Mouse (Mus musculus): ENCODE data around the gene Usp22. TPM values are rescaled to one million over a fixed set of nuclear protein-coding genes. Genes with fewer than 3 reads are reported as not detected.
A peak's percentile ranks its signal among the peaks of the same experiment; 100 is the strongest.
"Not testable (repeated sequence)": the region's sequence is repeated elsewhere in the genome, so short reads cannot be mapped to it uniquely, and the experiment has no call there.

The Usp22 gene
- total RNA-seq, 2 experiments from 2014 or later: 37.6 to 38.9 TPM

DNA sequence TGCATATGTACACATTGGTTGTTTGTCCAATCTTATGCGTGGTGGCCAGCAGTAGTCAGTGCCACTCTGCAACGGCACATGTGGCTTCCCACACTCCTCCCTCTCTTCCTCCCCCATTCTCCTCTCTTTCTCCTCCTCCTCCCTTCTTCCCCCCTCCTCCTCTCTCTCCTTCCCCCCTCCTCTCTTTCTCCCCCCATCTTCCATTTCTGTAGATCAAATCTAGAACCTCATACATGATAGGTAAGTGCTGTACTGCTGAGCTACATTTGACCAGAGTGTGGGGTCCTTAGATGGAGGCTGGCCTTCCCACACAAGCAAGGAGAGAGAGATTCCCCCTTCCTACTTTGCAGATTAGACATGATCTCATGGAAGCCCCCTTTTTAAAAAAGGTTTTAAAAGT lies 17.9 kb upstream of the Usp22 start:
- intact Hi-C loops (cut with DNase I): loop anchor here (2.0 to 10.0 kb wide), 5 partner anchors 40 to 310 kb away; no protein-coding TSS in a partner anchor
- no peak for DNase-seq

DNA sequence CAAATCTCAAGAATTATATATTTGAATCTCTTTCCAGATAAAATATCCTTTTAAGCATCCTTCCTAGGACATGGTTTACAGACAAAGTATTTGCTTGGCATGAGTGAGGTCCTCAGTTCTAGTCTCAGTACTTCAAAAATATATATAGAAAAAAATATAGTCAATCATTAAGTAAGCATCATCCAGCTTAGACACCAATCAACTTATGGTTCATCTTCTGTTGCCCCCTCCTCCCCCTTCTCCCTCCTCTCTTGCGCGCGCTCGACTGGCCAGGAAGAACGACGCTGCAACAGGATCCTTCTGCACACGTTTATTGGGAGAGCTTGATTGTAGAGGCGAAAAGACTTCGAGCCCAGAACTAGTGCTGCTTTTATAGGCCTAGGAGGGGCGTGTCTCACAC lies 17.3 kb upstream of the Usp22 start:
- not testable (repeated sequence) for DNase-seq
- intact Hi-C loops (cut with DNase I): loop anchor here (2.0 to 10.0 kb wide), 5 partner anchors 40 to 310 kb away; no protein-coding TSS in a partner anchor

DNA sequence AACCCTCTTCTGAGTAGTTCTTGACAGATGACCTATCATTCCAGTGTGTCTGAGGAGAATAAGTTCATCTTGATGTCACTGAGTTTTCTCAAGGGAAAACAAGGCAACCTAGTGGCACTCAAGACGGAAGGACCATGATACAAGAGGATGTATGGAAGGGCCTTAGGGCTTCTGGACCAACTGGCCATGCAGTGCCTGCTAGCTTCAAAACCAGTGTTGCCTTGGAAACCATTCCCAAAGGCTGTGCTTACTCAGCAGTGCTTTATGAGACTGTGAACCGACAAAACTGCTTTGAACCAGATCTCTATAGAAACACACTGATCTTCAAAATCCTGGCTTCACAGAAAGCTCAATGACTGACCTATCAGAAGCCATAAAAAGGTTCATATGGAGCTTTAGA lies 15.9 kb upstream of the Usp22 start:
- intact Hi-C loops (cut with DNase I): loop anchor here (5.0 to 10.0 kb wide), 3 partner anchors 42 to 312 kb away; no protein-coding TSS in a partner anchor
- no peak for DNase-seq

DNA sequence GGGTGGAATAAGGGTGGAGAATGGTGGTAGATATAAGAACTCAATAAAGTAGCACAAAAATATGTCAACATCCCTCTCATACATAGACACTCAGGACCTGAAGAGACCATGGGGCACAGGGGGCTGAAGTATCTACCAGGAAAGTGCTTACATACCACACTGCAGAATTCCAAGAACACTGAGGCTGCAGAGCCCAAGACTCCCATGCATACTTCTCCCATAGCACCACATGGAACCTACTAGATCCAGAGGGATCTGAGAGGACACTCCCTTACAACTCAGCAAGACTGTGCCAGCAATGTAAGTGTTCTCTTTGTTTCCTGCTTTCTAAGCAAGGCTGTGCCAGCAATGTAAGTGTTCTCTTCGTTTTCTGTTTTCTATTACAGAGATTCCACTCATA lies 9.0 kb upstream of the Usp22 start:
- intact Hi-C loops (cut with DNase I): no loop called here

DNA sequence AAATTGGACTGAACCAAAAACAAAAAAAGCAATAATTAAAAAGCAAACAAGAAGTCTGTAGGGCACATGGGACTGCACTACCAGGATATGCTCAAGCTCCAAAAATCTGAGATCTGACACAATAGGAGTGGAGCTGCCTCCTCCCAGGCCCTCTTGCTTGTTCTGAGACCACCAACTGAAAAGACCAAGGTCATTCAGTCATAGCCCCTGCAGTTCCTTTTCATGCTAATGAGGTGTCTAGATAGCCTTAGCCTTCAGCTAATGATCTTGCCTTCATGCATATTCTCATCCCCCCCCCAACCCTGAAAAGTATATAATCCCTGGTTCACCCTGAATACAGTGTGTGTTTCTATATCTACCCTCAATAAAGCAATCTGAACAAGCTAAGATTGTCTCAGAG lies 6.8 kb upstream of the Usp22 start:
- no peak for DNase-seq
- intact Hi-C loops (cut with DNase I): no loop called here

More for the DNA sequence above, 9.0 kb upstream of the Usp22 start:
- DNase-seq: no peak

DNA sequence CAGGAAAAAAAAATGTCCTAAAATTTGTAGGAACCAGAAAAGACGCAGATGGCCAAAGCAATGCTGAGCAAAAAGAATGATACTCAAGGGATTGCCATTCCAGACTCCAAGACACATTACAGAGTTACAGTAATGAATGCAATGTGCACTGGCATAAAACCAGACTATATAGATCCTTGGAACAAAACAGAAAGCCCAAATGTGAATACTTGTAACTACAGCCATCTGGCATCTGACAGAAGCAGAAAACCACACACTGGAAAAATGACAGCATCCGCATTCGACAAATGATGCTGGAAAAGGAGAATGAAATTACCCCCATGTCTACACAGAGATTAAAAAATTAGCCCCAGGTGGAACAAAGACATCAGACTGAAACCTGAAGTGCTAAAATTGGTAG lies 5.5 kb upstream of the Usp22 start:
- intact Hi-C loops (cut with DNase I): no loop called here
- DNase-seq: no peak

DNA sequence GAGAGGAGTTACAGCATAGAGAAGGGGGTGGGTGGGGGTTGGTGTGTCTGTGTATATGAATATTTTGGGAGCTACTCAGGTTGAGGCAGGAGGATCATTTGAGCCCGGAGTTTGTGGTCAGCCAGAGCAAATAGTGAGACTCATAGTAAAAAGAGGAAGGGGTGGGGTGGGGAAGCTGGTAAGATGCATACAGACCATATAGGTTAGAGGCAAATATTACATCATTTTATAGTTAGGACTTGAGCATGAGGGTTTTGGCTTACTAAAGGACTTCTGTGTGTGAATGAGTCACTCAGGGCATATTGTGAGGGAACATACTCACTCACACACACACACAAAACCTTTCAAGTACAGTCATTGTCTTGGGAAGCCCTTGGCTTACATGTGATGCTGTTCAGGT lies 1.5 kb upstream of the Usp22 start:
- DNase-seq: no peak
- intact Hi-C loops (cut with DNase I): no loop called here

DNA sequence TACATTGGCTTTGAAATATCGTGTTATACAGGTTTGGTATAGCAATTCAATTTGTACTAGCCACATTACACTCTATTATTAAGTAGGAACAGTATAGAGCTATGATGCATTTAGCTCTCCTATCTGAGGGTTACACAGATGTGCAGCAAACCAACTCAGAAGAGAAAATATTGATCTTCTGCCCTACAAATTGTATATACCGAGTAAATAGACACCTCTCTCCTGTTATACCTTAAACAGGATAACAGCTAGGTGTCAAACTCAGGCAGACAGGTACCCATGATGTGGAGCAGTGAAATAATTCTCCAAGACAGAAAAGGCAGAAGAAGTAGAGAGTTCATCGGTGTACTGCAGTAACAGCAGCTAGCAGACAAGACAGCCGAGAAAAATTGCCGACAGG lies 923 bp upstream of the Usp22 start:
- no peak for DNase-seq
- intact Hi-C loops (cut with DNase I): no loop called here

DNA sequence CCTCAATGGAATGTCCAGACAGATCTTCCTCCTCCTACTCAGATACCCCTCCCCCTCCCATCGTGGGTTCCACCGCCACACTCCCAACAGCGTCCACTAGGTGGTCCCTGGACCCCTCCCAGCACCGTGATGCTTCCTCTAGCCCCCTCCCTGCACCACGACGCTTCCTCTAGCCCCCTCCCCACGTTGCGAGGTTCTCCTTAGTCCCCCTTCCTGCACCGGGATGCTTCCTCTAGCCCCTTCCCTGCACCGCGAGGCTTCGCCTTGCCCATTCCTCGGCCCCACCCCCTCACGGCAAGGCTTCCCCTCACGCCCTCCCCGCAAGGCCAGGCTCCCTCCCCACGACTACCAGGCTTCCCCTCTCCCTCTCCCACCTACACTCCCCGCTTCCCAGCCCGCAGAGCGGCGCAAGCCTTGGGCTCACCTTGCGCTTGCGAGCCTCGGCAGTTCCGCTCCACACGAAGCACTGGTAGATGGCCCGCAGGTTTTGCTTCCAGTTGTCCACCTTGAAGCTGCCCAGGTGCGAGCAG lies 499 bp downstream of the Usp22 start:
- peak; percentile 60 to 67 for DNase-seq
- intact Hi-C loops (cut with DNase I): no loop called here

DNA sequence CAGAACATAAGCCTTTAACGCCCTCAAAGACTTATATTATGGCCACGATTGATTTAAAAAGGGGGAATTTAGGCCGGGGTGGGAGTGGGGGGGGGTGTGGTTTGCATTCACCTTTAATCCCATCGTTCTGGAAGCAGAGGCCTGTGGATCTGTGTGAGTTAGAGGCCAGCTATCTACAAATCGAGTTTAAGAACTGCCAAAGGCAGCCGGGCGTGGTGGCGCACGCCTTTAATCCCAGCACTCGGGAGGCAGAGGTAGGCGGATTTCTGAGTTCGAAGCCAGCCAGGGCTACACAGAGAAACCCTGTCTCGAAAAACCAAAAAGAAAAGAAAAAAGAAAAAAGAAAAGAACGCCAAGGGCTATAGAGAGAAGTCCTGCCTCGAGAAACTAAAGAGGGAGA lies 1.4 kb downstream of the Usp22 start:
- DNase-seq; intact Hi-C loops (cut with DNase I): not testable (repeated sequence)

DNA sequence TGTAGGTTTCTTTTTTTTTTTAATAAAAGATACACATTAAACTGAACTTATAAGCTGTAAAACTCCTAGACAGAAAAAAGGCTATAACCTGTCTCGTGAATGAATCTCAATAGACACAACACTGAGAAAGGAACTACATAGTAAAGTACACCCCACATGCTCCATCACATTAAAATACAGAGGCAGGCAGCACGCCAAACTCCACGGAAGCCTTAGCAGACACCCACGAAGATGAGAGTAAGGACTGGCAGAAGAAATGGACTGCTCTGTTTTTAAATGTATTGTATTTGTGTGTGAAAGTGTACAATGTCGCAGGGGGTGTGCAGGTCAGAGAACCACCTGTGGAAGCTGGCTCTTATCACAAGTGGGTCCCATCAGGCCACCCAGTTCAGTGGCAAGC lies 4.7 kb downstream of the Usp22 start:
- intact Hi-C loops (cut with DNase I): no loop called here

DNA sequence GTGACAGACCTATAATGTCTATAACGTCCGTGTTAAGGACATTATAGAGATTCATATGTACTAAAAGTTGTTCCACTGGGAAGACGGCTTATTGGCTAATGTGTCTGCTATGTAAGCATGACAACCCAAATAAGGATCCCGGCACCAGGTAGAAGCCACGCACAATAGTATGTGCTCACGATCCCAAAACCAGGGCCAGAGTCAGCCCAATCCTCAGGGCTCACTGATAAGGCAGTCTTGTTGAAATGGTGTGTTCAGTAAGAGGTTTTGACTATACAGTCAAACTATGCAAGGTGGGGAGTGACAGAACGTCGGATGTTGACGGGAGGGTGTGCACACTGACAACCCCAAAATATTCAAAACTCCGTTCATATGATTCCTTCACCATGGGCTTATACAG lies 10.0 kb downstream of the Usp22 start:
- intact Hi-C loops (cut with DNase I): no loop called here
- no peak for DNase-seq

More for the DNA sequence above, 4.7 kb downstream of the Usp22 start:
- no peak for DNase-seq

DNA sequence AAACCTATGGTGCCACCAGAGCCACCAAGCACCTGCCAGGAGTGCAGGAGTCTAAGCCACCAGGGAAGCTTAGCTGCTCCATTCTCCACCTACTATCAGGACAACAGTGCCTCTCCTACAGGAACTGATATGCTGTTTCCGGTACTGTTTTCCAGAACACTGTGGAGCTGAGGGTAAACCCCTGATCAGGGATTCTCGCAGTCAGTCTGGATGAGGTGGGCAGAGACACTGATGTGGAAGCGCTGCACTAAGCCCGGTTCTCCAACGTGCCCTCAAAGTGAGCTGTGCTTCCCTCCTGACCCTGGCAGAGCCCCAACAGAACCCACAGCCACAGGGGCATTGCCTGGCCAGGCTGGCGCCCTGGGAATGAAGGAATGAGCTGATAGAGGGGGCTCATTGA lies 10.5 kb downstream of the Usp22 start:
- intact Hi-C loops (cut with DNase I): no loop called here
- DNase-seq: no peak

DNA sequence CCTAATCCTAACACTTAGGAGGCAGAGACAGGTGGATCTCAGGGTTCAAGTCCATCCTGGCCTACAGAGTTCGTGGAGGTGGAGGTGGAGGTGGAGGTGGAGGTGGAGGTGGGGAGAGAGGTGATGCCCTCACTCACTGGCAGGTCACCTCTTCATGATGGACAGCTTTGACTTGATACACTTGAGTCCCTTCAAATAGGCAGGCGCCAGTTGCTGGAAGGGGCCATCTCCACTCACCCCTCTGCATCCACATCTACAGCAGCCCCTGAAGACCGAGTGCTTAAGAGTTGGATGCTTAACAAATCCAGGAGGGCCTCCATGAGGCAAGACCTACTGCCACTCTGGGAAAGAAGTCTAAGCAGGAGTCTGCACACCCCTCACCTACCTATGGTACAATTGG lies 11.5 kb downstream of the Usp22 start:
- intact Hi-C loops (cut with DNase I): no loop called here
- no peak for DNase-seq

DNA sequence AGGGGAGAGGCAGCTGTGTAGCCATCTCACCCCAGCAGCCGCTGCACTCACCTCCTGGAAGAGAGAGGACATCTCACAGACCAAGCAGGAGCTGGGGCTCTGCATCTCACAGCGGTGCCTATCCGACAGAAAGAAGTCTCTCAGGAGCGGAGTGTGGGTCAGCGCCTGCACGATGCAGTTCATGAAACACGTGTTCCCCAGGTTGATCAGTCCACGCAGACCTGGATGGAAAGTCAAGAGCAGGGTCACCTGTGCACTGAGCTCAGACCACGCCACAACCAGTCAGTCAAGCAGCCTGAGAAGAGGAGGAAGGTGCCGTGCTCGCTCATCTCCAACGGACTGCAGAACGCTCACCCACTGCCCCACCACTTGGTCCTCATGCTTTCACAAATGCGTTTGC lies 12.1 kb downstream of the Usp22 start:
- intact Hi-C loops (cut with DNase I): no loop called here
- DNase-seq: no peak

DNA sequence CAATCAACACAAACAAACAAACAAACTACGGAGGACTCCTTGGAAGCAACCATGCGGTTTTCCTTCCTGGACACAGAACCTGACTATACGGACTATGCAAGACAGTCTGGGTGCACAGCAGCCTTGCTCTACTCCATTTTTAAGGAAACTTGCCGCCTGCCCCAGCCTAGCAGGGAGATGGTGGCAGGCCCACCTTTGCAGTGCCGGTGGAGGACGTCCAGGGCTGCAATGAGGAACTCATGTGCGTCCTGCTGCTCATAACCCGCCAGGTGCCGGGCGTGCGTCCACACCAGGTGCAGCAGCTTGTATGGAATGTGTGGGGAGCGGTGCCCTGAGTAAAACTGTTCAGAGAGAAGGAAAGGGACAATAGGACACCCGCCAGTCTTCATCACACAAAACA lies 13.7 kb downstream of the Usp22 start:
- no peak for DNase-seq
- intact Hi-C loops (cut with DNase I): no loop called here

DNA sequence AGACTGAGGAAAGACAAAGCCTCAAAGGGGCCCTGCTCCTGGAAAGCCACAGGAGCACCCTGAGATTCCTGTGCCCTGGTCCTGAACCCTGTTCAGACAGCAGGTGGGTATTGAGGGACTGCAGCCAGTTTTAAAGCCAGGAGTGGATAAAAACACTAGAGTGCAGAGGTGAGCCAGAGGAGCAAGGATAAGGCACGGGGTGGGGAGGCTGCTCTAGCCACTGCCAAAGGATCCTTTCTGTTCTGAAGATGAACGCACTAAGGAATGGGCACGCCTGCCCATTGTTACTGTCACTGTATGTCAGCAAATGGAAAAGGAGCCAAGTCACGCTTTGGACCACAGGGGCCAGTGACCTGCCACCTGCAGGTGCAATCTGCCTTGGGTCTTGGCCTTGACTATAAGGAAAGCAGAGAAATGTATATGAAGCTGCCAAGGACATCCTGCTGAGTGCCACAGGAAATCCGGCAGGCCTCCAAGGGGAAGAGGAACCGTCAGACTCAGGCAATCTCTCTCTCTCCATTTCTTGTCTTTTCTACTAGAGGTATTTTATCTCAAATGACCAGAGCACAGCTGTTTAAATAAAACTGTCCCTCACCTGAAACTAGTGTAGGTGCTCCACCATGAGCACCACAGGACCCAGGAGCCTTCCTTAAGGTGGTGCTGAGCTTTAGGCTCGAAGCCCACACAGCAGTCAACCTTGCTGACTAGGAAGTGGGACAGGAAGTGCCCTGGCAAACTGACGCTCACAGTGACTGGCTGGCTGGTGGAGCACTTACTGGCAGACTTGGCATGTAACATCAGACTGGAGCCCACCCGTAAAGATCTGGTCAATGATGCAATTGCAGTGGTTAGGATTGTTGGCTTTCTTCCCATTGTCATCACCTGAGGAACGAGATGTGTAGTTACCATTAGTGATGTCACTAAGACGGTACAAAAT lies 14.8 kb downstream of the Usp22 start:
- intact Hi-C loops (cut with DNase I): loop anchor here (5.0 kb wide), 1 partner anchor 58 kb away; no protein-coding TSS in a partner anchor
- DNase-seq: no peak

DNA sequence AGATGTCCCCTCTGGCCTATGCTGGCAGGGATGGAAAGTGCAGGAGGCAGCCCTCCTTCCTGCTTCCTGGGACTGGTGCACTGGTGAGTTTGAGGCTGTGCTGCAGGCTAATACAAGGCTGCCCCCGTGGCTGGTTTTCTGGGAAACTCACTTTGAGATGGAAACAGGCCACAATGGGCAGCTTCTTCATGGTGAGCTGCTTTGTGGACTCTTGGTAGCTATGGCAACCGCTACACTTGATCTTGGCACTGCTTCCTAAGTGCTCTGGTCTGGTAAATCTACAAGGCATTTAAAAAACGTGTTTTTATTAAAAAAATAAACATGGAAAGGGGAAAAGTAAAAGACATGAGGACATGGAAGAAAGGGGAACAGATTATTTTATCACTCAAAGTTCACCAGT lies 16.7 kb downstream of the Usp22 start:
- no peak for DNase-seq
- intact Hi-C loops (cut with DNase I): loop anchor here (5.0 kb wide), 1 partner anchor 56 kb away; no protein-coding TSS in a partner anchor

DNA sequence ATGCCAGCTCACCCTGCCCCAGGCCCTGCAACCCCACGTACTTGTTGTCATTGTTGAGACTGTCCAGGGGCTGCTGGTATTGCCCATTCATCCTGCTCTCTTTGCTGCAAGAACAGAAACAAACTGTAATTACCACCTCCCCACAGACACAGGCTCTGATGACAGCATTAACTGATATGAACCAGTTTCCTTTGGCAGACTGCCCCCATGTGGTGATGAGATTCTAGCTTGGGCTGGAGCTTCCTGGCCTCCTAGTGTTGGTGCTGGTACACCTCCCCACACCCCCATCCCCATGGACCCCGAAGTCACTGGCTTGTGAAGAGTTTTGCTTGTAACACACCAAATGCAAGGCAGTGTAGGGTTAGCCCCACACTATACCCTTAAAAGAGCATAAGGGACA lies 19.1 kb downstream of the Usp22 start:
- DNase-seq: peak; percentile 22 to 61
- intact Hi-C loops (cut with DNase I): loop anchor here (5.0 kb wide), 1 partner anchor 53 kb away; no protein-coding TSS in a partner anchor

DNA sequence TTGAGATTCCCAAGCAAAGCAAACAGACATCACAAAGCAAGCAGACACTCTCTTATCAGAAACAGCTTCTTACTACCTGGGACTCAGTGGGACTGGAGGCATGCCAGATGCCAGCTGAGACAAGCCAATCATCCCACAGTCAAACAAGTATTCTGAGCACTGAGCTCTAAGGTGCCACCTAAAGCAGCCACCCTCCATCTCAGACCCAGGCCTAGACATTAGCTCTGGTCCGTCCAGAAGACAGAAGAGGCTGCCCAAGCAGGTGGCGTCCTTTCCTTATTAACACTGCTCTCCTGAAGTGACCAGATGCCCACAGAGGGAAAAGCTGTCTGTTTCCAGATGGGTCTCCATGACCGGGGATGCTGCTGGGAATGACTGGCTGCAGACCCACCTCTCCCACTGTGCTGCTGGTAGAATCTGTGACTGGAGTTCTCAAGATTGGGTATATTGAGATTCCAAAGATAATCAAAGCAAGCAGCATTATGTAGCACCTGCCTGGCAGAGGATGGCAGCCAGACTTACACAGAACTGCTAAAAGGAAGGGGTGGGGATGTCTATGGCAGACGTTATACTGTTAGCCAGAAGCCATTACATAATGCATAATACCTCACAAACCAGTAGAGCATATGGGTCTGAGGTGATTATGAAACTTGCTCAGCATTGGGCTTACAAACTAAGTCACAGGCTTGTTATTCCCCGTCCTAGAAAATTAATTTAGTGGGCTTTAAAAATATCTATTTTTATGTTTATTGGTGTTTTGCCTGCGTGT lies 24.4 kb downstream of the Usp22 start:
- intact Hi-C loops (cut with DNase I): no loop called here

DNA sequence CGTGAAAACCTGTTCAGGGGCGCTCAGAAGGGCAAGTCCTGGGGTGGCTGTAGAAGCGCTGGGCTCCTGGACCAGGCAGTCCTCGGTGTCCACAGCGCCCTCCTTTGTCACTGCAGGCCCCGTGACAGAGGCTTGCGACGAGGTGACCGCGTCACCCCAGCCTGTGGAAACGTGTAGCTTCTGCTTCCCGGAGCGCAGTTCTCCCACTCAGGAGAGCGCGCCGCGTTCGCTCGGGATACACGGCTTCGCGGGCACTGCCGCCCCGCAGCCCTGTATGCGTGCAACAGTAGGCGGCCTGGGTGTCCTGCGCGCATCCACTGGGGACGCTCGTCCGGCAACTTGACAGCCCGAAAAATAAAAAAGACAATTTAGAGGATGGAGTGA lies 27.6 kb downstream of the Usp22 start:
- intact Hi-C loops (cut with DNase I): no loop called here
- DNase-seq: peak; percentile 13 to 37

More for the DNA sequence above, 24.4 kb downstream of the Usp22 start:
- no peak for DNase-seq
